Mouse (Mus musculus): ENCODE measurements around the gene Cdk14.

The Cdk14 gene

GRCm38 (mm10) chr5:4893852-4894207, 526.3 kb downstream of the Cdk14 start:
- no peak for DNase-seq (ENCODE audit: low spot score in 2 of 2)

- no peak for DNase-seq (ENCODE audit: low spot score in 2 of 2)
Observed at GRCm38 (mm10) chr5:4893206-4893851, 526.8 kb downstream of the Cdk14 start.

GRCm38 (mm10) chr5:4892734-4893133, 527.4 kb downstream of the Cdk14 start:
- DNase-seq (ENCODE audit: low spot score in 2 of 2): no peak

- no peak for DNase-seq (ENCODE audit: low spot score in 2 of 2)
Observed at GRCm38 (mm10) chr5:4891862-4892704, 528.0 kb downstream of the Cdk14 start.

GRCm38 (mm10) chr5:4887069-4887468, 533.0 kb downstream of the Cdk14 start:
- no peak for DNase-seq (ENCODE audit: low spot score in 2 of 2)

- DNase-seq (ENCODE audit: low spot score in 2 of 2): no peak
Observed at GRCm38 (mm10) chr5:4882841-4883240, 537.3 kb downstream of the Cdk14 start.

- DNase-seq (ENCODE audit: low spot score in 2 of 2): no peak
Observed at GRCm38 (mm10) chr5:4880331-4880730, 539.8 kb downstream of the Cdk14 start.

GRCm38 (mm10) chr5:4878934-4879333, 541.2 kb downstream of the Cdk14 start:
- no peak for DNase-seq (ENCODE audit: low spot score in 2 of 2)

- no peak for DNase-seq (ENCODE audit: low spot score in 2 of 2)
Observed at GRCm38 (mm10) chr5:4877638-4878037, 542.5 kb downstream of the Cdk14 start.

- no peak for DNase-seq (ENCODE audit: low spot score in 2 of 2)
Observed at GRCm38 (mm10) chr5:4877131-4877631, 542.9 kb downstream of the Cdk14 start.

GRCm38 (mm10) chr5:4876653-4877091, 543.4 kb downstream of the Cdk14 start:
- no peak for DNase-seq (ENCODE audit: low spot score in 2 of 2)

- no peak for DNase-seq (ENCODE audit: low spot score in 2 of 2)
Observed at GRCm38 (mm10) chr5:4870041-4870726, 549.9 kb downstream of the Cdk14 start.

GRCm38 (mm10) chr5:4868563-4869120, 551.5 kb downstream of the Cdk14 start:
- no peak for DNase-seq (ENCODE audit: low spot score in 2 of 2)

GRCm38 (mm10) chr5:4867849-4868562, 552.1 kb downstream of the Cdk14 start:
- DNase-seq (ENCODE audit: low spot score in 2 of 2): no peak

- no peak for DNase-seq (ENCODE audit: low spot score in 2 of 2)
Observed at GRCm38 (mm10) chr5:4866945-4867344, 553.2 kb downstream of the Cdk14 start.

- DNase-seq (ENCODE audit: low spot score in 2 of 2): no peak
Observed at GRCm38 (mm10) chr5:4866099-4866498, 554.0 kb downstream of the Cdk14 start.

- no peak for DNase-seq (ENCODE audit: low spot score in 2 of 2)
Observed at GRCm38 (mm10) chr5:4861592-4861991, 558.5 kb downstream of the Cdk14 start.

GRCm38 (mm10) chr5:4861141-4861540, 559.0 kb downstream of the Cdk14 start:
- DNase-seq (ENCODE audit: low spot score in 2 of 2): no peak

GRCm38 (mm10) chr5:4858032-4858641, 562.0 kb downstream of the Cdk14 start:
- DNase-seq (ENCODE audit: low spot score in 2 of 2): no peak

- no peak for DNase-seq (ENCODE audit: low spot score in 2 of 2)
Observed at GRCm38 (mm10) chr5:4853503-4853902, 566.6 kb downstream of the Cdk14 start.

GRCm38 (mm10) chr5:4852711-4853320, 567.3 kb downstream of the Cdk14 start:
- no peak for DNase-seq (ENCODE audit: low spot score in 2 of 2)

Measured in frontal cortex, postnatal 36 days (tissue).